Mouse (Mus musculus) embryonic facial prominence, embryonic 14.5 days (tissue): ENCODE data around the gene Gnao1. TPM values are rescaled to one million over a fixed set of nuclear protein-coding genes. Genes with fewer than 3 reads are reported as not detected.

Experiments
- ATAC-seq: fragments of 200-750 bp; cut with Nextera tagmentation; 2 replicates; pipeline ENCODE4 v1.8.0; 2017; ENCODE audit warnings: low read depth, moderate number of reproducible peaks, moderate TSS enrichment
- DNase-seq: peaks from one replicate; pipeline ENCODE4 v3.0.0-alpha.2; 2015; ENCODE audit warnings: low spot score
- H3K27ac ChIP-seq: fragments of 300-500 bp; sonication (generic); replicated peaks from 2 replicates; pipeline ENCODE4 v1.5.1; 2014; ENCODE audit warnings: low read depth, mild to moderate bottlenecking, low read length, moderate library complexity
- H3K27me3 ChIP-seq: fragments of 300-500 bp; sonication (generic); replicated peaks from 2 replicates; pipeline ENCODE4 v1.6.1; 2014; ENCODE audit warnings: low read length; ENCODE audit not compliant: control insufficient read depth, insufficient read depth
- H3K36me3 ChIP-seq: fragments of 300-500 bp; sonication (generic); 2 replicates; pipeline ENCODE4 v1.6.1; 2014; ENCODE audit warnings: low read length, mixed read lengths; ENCODE audit not compliant: control insufficient read depth, insufficient read depth
- H3K4me1 ChIP-seq: fragments of 300-500 bp; sonication (generic); 2 replicates; pipeline ENCODE4 v1.6.1; 2014; ENCODE audit warnings: antibody characterized with exemption, low read length; ENCODE audit not compliant: control insufficient read depth, insufficient read depth
- H3K4me2 ChIP-seq: fragments of 300-500 bp; sonication (generic); 2 replicates; pipeline ENCODE4 v1.6.1; 2014; ENCODE audit warnings: low read depth, mild to moderate bottlenecking, low read length, moderate library complexity, mixed read lengths
- H3K4me3 ChIP-seq: fragments of 300-500 bp; sonication (generic); 2 replicates; pipeline ENCODE4 v1.5.1; 2014; ENCODE audit warnings: low read depth, mild to moderate bottlenecking, low read length
- H3K9ac ChIP-seq: fragments of 300-500 bp; sonication (generic); 2 replicates; pipeline ENCODE4 v1.6.1; 2014; ENCODE audit warnings: low read depth, mild to moderate bottlenecking, low read length, moderate library complexity, mixed read lengths
- H3K9me3 ChIP-seq: fragments of 300-500 bp; sonication (generic); 2 replicates; pipeline ENCODE4 v1.6.1; 2016; ENCODE audit warnings: low read length; ENCODE audit not compliant: control insufficient read depth
- WGBS: fragments of 180-500 bp; shearing (Covaris S2); extraction: QIAGEN DNeasy Blood & Tissue Kit; methylation state at CpG from one replicate; pipeline ENCODE4 v1.1.7; 2014; 5-methylcytosine and 5-hydroxymethylcytosine counted together
- polyA plus RNA-seq: library from polyadenylated mRNA; unstranded; fragments of >200 nt; fragmentation: Nextera tagmentation; extraction: Ambion mirVana; gene quantifications from 2 replicates; pipeline ENCODE4 v1.2.1, GENCODE M21; 2014

The Gnao1 gene
- polyA plus RNA-seq, 1 experiment from 2014 or later: 14.6 TPM

DNA sequence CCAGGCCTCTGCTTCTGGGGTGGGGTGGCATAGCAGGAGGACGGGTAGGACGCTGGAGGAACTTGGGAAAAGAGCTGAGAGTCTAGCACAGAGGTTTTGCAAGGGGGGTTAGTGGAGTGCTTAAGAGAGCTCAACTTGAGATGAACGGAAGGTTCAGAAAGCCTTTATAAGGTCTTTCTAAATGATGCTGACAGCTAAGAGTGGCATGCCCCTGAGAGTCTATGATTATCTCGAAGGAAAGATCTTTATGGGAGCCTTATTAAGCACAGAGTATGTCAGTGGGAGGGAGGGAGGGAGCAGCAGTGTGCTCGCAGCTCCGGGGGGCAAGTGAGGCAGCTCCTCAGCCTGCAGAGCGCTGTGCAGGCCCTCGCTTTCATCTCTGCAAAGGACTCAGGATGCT, 29.3 kb downstream of the Gnao1 start:
- ATAC-seq (no peak), DNase-seq (no peak)
- Histone ChIP-seq H3K4me3 (no peak overlapping the region), H3K27me3 (no peaks in the 10 kb centered on the region), H3K9me3 (no peaks in the 10 kb centered on the region), H3K36me3 (no peaks in the 10 kb centered on the region), H3K27ac (no peak overlapping the region), H3K4me2 (no peak overlapping the region), H3K9ac (no peak overlapping the region), H3K4me1 (peaks cover 13% of the 10 kb centered on the region)
- WGBS: 33% methylated on average over 8 of the region's 8 CpGs

DNA sequence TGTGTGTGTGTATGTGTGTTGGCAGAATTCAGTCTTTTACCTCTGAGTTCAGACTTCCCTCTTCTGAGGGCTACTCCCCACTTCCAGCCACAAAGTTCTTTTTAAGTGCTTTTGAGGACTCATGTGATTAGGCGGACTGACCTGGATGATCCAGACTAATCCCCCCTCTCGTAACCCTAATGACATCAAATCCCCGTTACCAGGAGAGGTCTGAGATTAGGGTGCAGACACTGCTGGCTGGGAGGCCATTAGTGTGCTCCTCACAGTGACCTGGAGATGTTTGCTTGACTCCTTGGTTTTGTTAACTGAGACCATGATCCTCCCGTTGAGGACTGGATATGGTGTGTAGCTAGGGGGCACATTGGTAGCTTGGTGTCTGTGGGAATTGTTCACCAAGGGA, 30.7 kb downstream of the Gnao1 start:
- ATAC-seq (no peak), DNase-seq (no peak)
- no peak overlapping the region for H3K9ac ChIP-seq
- no peaks in the 10 kb centered on the region for H3K9me3 ChIP-seq
- H3K27me3 ChIP-seq: no peaks in the 10 kb centered on the region
- H3K4me3 ChIP-seq: no peak overlapping the region
- no peak overlapping the region for H3K4me2 ChIP-seq
- H3K4me1 ChIP-seq: peaks cover 13% of the 10 kb centered on the region
- WGBS: 61% methylated on average over 4 of the region's 4 CpGs
- H3K36me3 ChIP-seq: no peaks in the 10 kb centered on the region
- H3K27ac ChIP-seq: no peak overlapping the region

DNA sequence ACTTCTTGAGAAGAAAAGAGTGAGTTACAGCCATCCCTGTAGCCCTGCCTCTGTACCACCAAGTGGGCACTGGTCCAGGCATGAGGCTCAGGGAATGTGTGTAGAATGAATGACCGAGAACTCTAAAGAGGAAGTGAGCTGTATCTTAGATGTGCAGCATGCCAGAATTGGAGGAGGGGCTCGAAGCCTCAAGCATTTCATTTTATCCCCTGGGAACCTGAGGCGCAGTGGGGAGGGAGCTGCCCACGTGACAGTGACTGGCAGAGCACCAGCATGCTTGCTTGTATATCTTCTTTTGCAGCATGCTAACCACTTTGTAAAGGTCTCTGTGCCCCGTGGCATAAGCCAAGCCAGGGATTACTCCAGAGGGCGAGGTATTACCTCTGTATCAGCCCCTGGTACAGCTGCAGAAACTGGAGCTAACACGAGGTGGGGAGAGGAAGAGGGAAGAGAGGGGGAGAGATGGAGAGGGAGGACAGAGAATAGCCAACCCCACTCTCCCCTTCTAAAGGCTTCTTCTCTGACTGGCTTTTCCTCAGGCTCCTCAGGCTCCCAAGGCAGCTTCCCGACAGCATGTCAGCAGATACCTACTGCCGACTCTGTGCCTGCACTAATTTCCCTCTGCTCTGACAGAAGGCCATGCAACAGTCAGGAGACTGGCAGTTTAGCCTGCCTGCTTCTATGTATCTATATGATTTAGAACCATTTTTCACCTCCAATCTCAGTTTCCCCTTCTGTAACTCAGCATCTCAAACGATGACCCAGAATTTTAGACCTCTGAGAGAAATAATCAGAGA, 31.4 kb downstream of the Gnao1 start:
- WGBS: 20% methylated on average over 10 of the region's 10 CpGs
- peak overlapping the region; percentile 34; the same call in 1 of the 2 replicates for H3K27ac ChIP-seq
- peak; percentile 85 for ATAC-seq

DNA sequence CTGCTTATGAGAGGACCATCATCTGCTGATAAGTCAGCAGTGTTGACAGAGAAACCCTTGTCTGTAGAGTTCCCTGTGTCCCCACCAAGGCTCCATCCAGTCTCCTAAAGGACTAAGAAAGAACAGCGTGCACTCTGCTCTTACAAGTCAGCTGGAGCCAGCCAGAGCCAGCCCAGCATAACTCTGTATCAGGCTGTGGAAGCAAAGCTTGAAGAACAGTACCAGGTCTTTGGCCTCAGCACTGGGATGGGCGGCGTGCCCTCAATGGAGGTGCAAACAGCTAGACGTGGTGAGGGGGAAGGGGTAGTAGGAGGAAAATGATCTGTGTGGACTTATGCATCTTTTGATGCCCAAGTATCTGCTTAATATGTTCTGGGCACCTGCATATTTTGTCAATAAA, 32.8 kb downstream of the Gnao1 start:
- peaks cover 13% of the 10 kb centered on the region for H3K4me1 ChIP-seq
- ATAC-seq (no peak), DNase-seq (no peak)
- no peak overlapping the region for H3K9ac ChIP-seq
- H3K9me3 ChIP-seq: no peaks in the 10 kb centered on the region
- no peaks in the 10 kb centered on the region for H3K36me3 ChIP-seq
- no peak overlapping the region for H3K4me2 ChIP-seq
- WGBS: 95% methylated on average over 4 of the region's 4 CpGs
- no peak overlapping the region for H3K27ac ChIP-seq
- no peaks in the 10 kb centered on the region for H3K27me3 ChIP-seq
- H3K4me3 ChIP-seq: no peak overlapping the region

More for the DNA sequence above, 31.4 kb downstream of the Gnao1 start:
- Histone ChIP-seq H3K9ac (0 out of 2 replicates have a peak overlapping the region, but pooled peaks have one; percentile 4), H3K4me2 (no peak overlapping the region), H3K4me3 (no peak overlapping the region), H3K4me1 (peaks cover 13% of the 10 kb centered on the region), H3K9me3 (no peaks in the 10 kb centered on the region), H3K27me3 (no peaks in the 10 kb centered on the region), H3K36me3 (no peaks in the 10 kb centered on the region)
- peak; percentile 87 for DNase-seq

DNA sequence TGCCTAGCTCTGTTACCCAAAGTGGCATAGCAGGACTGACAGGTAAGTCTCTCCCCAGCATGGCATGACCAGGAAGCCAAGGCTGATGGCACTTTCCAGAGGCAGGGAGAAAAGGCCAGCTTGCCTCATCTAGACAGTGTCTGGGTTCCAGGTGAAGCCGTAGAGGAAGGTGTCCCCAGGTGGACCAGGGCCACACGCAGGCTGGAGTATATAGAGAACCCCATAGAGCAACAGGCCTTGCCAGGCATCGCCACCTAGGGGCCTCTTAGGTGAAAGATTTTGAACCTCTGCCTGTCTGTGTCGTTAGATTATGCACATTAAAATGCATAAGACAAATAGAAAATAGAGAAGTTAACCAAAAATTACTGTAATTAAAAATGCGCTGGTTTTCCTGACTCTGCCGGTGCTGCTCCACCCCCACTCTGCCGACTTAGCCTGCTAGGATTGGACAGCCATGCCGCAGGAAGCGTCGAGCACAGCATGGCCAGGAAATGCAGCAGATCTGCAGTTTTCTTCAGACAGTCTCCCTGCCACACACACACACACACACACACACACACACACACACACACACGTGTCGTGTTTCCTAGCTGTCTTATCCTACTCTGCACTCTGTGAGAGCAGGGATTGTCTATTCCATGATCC, 34.2 kb downstream of the Gnao1 start:
- DNase-seq (peak; percentile 35), ATAC-seq (peak; percentile 53; the same call in 1 of the 2 replicates)

DNA sequence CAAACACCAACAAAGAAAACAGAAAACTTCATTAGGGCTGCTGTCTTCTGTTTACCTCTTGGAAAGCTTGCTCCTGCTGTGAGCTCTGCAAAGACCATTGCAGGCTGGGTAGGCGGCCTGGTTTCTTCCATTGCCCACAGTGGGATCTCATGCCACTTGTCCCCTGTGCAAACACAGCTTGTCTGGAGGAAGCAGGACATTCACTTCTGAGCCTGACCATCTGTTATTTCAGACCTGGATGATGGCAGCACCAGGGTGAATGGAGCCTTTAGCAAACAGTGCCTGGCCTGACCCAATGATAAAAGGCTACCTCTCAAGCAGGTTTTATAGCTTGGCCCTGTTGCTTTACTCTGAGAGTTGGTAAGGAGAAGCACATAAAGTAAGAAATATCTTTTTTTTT, 35.4 kb downstream of the Gnao1 start:
- WGBS: 96% methylated on average over 1 of the region's 1 CpGs

More for the DNA sequence above, 34.2 kb downstream of the Gnao1 start:
- Histone ChIP-seq H3K27ac (no peak overlapping the region), H3K4me2 (no peak overlapping the region), H3K4me1 (peaks cover 13% of the 10 kb centered on the region), H3K9me3 (no peaks in the 10 kb centered on the region), H3K9ac (no peak overlapping the region), H3K4me3 (no peak overlapping the region), H3K27me3 (no peaks in the 10 kb centered on the region), H3K36me3 (no peaks in the 10 kb centered on the region)
- 32% methylated on average over 12 of the region's 12 CpGs for WGBS

DNA sequence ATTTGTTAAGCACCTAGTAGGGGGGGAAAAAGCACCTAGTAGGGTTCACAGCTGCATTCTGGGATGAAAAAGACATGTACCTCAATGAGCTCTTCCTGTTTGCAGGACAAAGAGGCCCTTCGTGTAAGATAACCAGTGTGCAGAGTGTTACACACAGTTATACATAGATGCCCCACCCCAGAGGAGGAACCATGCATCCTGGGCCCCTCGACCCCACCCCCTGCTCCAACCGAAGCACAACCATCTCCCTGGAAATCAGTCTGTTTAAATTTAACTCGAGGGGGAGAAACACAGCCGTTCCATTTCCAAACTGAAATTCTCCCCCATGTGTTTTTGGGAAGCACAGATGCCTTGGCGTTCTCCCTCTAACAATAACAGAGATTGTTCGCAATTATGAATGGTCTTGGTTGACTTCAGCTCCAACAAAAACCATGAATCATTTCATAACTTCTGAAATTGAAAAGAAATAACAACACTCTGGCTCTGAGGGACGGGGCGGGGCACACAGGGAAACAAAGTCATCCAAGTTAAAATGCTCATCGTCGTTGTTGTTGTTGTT, 42.4 kb downstream of the Gnao1 start:
- peaks cover 17% of the 10 kb centered on the region for H3K4me1 ChIP-seq
- no peak overlapping the region for H3K4me2 ChIP-seq
- H3K9me3 ChIP-seq: no peaks in the 10 kb centered on the region
- peak; percentile 55 for ATAC-seq
- H3K27ac ChIP-seq: peak overlapping the region; percentile 44
- H3K9ac ChIP-seq: no peak overlapping the region
- no peaks in the 10 kb centered on the region for H3K27me3 ChIP-seq
- no peaks in the 10 kb centered on the region for H3K36me3 ChIP-seq
- H3K4me3 ChIP-seq: no peak overlapping the region
- peak; percentile 76 for DNase-seq
- WGBS: 49% methylated on average over 11 of the region's 11 CpGs

More for the DNA sequence above, 35.4 kb downstream of the Gnao1 start:
- Histone ChIP-seq H3K36me3 (no peaks in the 10 kb centered on the region), H3K9me3 (no peaks in the 10 kb centered on the region), H3K9ac (no peak overlapping the region), H3K4me3 (no peak overlapping the region), H3K4me2 (no peak overlapping the region), H3K27me3 (no peaks in the 10 kb centered on the region), H3K4me1 (peaks cover 13% of the 10 kb centered on the region), H3K27ac (no peak overlapping the region)
- DNase-seq: no peak
- ATAC-seq: no peak

DNA sequence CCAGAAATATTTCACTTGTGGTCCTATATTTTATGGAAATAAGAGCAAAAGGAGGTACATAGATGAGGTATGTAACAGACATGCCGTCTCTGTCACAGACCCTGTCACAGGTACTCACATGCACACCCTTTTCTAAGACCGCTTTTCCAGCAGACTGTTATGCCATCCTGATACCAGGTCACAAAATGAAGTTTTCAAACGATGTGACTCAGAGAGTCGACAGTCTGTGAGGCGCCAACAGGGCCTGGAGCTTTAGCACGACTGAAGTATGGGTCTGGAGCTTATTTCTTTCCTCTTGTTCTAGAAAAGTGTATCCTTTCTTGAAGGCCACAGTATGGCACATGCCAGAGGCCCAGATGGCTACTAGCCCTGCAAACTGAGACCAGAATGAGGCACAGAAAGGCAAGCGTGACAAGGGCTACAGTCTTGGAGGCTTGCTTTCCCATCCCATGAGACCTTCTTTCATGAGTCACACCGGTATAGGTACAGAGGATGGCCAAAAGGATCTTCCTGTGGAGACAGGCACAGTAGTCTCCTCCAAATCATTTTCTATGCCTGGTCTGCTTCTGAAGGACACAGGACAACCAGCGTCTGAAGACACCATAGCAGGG, 43.2 kb downstream of the Gnao1 start:
- no peak overlapping the region for H3K9ac ChIP-seq
- no peaks in the 10 kb centered on the region for H3K27me3 ChIP-seq
- H3K4me1 ChIP-seq: peaks cover 17% of the 10 kb centered on the region
- no peak overlapping the region for H3K27ac ChIP-seq
- no peak overlapping the region for H3K4me3 ChIP-seq
- no peak for ATAC-seq
- no peaks in the 10 kb centered on the region for H3K36me3 ChIP-seq
- DNase-seq: no peak
- no peak overlapping the region for H3K4me2 ChIP-seq
- no peaks in the 10 kb centered on the region for H3K9me3 ChIP-seq
- WGBS: 80% methylated on average over 9 of the region's 9 CpGs
